Mouse (Mus musculus): Measurements from ENCODE around the gene Olfr685.

Gene Olfr685

DNA sequence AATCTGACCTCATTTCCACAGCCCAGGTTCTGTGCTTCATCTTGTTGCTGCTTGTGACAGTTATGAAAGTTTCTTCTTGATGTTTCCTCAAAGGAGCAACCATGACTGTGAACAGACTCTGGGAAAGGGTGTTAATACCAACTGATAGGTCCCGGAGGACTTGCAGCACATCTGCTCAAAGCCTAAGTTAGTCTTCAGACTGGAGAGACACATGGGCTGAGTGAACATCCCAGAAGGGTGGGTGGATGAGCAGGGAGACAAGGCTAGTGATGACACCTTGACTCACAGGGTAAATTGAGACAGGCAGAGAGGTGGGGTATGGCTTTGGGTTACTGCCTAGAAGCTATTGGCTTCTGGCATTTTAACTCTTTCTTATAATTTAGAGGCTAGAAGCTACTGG lies at the start of gene Olfr685:
Gene Olfr685, minus strand, starts transcription at position 101 of the 400 bp plus-strand sequence.
- no peak for DNase-seq (ENCODE audit: low spot score)

DNA sequence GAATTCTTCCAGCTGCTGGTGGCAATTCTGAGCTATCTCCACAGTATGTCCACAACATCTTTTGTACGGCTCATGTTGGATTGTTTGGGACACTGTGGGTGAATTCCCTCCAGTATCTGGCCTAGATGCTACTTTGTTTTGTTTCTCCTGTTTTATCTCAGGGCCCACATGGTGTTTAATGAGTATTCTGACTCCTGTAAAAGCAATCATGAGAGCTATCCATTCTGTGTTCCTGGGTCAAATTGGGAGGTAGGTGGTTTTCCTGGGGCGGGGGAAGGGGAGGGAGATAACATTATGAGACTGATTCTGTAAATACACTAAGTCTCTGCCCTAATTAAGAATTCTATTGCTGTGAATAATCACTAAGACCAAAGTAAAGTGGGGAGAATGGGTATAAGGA lies 43.6 kb upstream of the Olfr685 start:
- DNase-seq (ENCODE audit: low spot score) = no peak

DNA sequence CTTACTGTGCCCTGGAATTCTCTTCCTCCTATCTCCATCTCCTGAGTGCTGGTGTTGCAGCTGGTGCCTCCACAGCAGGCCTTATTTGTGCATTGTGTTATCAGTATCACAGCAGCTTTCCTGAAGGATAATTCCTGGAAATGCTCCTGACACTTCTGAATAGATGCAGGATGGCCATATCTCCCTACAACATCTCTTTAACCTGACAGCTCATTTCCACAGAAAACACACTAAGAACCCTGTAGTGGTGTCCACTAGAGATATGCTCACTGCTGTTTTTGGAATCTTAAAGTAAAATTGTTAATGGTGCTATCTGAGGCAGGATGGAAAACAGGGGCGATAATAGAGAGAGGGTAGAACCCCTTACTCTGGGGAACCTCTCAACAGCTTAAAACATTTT lies 42.3 kb upstream of the Olfr685 start:
- no peak for DNase-seq (ENCODE audit: low spot score)

DNA sequence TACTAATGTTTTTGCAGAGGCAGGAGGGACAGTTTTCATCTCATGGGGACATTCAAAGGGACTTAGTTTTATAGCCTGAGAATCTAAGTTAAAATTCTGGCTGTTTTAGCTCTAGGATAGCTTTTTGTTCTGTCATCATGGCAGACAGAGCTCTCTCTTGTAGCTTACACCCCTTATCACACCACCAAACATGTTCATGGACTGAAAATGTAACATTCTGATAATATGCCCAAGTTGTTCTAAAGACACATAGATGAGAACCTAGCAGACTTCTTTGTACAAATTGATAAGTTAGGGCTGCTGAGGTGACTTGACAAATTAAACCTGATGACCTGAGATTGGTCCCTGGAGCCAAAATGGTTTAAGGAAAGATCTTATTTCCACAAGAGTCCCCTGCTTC lies 40.9 kb upstream of the Olfr685 start:
- no peak for DNase-seq (ENCODE audit: low spot score)

DNA sequence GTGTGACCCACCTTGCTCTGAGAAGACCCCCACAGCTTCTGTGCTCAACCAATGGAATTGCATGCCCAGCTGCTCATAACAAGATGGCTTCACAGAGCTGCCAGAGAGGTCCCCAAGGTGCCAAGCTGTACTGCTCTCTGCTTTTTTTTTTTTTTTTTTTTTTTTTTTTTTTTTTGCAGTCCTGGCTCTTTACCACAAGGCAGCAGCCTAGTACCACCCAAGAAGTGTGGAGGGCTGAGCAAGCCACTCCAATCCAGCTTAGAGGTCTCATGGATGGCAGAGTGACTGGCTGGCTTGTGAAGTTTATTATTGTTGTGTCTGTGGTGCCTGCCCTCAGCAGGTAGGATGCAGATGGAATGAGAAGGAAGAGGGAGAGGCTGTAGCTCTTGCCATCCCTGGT lies 40.3 kb upstream of the Olfr685 start:
- no peak for DNase-seq (ENCODE audit: low spot score)

DNA sequence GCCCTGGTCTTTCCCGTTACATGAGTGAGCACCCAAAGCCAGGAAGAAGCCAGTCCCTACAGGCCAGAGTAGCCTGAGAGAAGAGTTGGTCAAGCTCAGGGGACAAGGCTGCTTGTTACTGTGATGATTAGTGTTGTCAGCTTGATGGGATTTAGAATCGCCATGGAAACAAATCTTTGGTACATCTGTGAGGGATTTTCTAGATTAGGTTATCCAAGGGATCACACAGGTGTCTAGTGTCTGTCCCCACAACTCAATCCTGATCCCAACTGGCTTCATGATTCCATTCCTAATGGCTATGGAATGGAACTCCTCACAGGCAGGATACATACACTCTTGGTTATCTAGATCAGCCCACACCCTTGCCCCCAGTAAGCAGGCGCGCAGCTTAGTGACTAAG lies 32.5 kb upstream of the Olfr685 start:
- DNase-seq (ENCODE audit: low spot score) = no peak

DNA sequence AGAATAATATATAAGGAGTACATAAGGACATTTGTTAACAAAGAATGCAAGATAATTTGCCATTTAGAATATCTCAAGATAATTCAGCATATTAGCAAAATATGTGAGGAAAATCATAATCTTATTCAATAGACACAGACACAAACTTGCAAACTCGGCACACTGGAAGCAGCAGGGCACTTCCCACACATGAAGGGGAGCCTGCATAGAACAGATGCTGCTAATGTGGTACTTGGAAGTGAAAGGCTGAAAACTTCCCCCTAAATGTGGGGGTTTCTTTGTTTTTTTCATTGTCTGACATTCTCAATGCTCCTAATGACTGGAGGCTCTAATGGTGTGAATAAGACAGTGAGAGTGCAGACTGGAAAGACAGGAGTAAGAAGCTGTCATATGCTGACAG lies 28.9 kb upstream of the Olfr685 start:
- no peak for DNase-seq (ENCODE audit: low spot score)

DNA sequence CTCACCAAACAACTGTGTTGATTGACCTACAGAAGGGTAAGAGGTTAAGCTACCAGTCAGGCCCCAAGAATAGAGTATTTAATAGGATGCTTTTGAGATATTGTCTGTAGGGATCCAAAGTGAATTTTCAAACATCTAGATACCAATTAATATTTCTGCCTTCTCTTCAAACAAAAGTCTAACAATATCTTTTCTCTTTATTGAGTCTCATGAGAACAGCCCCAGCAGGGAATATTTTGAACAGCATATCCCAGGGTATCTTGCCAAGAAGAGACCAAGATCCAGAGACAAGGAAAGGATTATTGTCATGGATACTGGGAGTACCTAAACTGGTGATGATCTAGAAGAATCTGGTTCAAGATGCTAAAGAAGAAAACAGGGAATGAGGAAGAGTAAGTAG lies 21.6 kb upstream of the Olfr685 start, which contains the start of gene Olfr686:
Gene Olfr686, minus strand, starts transcription at position 101 of the 400 bp plus-strand sequence.
- DNase-seq (ENCODE audit: low spot score) = no peak

DNA sequence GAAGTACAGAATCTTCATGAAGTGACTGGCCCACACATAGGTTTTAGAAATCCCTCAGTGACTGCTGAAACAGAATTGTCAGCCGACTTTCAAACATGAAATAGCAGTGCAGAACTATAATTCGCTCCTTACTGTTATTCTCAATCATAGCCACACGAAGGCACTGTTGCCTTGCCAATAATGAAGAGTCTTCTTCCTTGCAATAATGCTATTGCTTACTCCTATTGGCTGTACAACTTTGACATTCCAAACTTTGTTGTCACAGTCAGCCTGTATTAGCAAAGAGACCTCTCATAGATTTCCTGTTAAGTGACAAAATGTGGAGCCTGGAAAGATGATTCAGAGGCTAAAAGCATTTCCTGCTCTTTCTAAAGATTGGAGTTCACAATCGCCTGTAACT lies 15.0 kb downstream of the Olfr685 start:
- DNase-seq (ENCODE audit: low spot score) = no peak

DNA sequence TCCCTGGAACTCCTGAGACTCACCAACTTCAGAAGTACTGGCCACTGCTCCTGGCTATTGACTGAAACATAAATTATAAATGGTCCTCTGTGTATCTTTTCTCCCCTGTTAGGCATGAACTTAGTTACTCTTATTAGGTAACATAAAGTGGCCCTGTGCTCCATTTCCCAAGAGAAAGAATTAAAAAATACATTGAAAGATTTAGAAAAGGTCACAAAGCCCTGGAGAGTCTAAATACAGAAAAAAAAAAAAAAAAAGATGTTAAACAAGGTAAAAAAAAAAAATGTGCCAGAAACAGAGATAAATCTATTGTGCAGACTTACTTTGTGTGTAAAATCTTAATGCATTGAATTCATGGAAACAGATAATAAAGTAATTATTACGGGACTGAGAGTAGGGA lies 22.3 kb downstream of the Olfr685 start, which contains the start of gene Olfr684:
Gene Olfr684, minus strand, starts transcription at position 101 of the 400 bp plus-strand sequence.
- DNase-seq (ENCODE audit: low spot score) = no peak

DNA sequence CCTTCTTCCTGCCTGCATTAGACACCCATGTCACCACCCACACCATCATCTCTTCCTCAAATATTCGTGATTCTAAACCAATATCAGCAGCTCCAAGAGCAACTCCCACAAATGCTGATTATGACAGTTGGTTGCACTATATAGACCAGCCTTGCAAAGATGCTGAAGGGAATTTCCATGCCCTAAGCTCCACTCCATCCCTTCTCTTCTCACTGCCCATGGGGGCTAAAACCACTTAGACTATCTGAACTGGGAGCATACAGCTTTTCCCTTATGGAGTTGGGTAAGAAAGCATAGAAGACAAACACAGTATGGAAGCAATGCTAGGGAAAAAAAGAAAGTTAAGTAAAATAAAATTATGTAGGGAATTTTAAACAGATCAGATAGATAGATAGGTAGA lies 38.9 kb downstream of the Olfr685 start, which contains the start of gene Olfr683:
Gene Olfr683, minus strand, starts transcription at position 101 of the 400 bp plus-strand sequence.
- no peak for DNase-seq (ENCODE audit: low spot score)

DNA sequence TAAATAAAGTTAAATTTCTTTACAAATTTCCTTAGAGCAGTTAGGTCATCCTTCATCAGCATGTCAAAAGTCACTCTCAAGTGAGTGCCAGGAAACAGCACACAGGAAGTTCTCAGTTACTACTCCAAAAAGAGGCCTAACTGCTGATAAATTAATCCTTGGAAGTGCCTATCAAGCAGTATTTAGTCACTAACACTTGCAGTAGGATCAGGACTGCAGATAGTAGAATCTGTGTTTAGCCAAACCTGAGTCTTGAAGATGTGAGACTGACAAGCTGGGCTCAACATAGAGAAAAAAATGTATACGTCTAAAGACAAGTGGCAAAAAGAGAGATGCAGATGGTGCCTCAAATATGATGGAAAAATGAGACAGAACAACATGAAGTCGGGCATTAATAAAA lies 44.5 kb downstream of the Olfr685 start:
- DNase-seq (ENCODE audit: low spot score) = no peak
